Mouse (Mus musculus): ENCODE results near the gene Cdk5. TPM values are rescaled to one million over a fixed set of nuclear protein-coding genes. Genes with fewer than 3 reads are reported as not detected.
A peak's percentile ranks its signal among the peaks of the same experiment; 100 is the strongest.
"Not testable (repeated sequence)": the region's sequence is repeated elsewhere in the genome, so short reads cannot be mapped to it uniquely, and the experiment has no call there.

Cdk5 gene
- total RNA-seq, 2 experiments from 2014 or later, result 127 to 133 TPM

DNA sequence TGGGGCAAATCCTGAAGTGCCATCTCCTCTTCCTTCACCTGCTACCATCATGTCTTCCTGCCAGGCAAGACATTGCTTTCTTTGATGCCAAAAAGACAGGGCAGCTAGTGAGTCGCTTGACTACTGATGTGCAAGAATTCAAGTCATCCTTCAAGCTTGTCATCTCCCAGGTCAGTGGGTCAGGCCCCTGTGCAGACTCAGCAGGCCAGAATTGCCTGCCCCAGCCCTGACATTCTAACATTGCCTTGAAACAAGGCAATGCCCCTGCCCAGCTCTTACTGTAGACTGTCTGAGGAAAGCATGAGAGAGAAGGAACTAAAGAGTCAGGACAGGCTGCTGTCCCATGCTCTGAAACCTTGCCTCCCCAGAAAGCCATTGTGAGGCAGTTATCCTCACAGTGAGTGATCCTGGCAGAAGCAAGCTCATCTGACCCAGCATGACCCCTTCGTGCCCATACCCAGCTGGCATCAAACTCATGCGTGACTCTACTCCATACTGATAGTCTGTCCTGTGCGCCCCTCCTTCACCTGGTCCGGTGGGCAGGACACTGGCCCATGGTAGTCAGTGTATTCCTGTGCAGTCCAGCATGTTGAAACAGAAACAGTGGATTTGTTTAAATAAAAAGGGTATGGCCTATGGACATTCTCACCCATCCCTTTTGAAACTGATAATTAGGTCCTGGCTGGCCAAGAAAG is 22.3 kb downstream of the Cdk5 start:
- DNase-seq (ENCODE audit: low spot score in 2 of 2), result no peak

- no peak for DNase-seq (ENCODE audit: low spot score in 2 of 2)
Measured at GRCm38 (mm10) chr5:24400362-24400761, 23.0 kb downstream of the Cdk5 start.

DNA sequence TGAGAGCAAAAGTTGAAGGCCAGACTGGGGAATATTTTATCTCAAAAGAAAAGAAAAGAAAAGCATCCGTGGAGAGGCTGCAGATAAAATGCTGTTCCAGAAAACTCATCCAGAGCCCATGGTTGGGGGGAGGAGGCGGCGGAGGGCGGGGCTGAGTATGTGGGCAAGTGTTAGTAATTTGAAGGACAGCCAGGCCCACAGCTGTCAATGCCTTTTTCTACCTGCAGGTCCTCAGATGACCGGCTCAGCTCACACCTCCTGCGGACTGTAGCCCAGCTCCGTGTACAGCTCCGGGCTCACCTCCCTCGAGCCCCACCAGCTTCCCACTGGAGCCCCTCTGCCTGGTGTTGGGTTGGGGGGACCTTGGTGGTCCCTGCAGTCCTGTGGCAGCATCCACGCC is 23.6 kb downstream of the Cdk5 start:
- DNase-seq (ENCODE audit: low spot score in 2 of 2), result no peak

DNA sequence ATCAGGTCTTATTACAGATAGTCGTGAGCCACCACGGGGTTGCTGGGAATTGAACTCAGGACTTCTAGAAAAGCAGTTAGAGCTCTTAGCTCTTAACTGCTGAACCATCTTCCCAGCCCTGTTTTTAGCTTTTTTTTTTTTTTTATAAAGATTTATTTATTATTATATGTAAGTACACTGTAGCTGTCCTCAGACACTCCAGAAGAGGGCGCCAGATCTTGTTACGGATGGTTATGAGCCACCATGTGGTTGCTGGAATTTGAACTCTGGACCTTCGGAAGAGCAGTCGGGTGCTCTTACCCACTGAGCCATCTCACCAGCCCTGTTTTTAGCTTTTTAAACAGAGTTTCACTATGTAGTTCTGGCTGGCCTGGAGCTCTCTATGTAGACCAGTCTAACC is 27.1 kb downstream of the Cdk5 start:
- DNase-seq (ENCODE audit: low spot score in 2 of 2), result not testable (repeated sequence)

- DNase-seq (ENCODE audit: low spot score in 2 of 2), result peak; percentile 94 to 95
Measured at GRCm38 (mm10) chr5:24394165-24394894, 29.0 kb downstream of the Cdk5 start.

DNA sequence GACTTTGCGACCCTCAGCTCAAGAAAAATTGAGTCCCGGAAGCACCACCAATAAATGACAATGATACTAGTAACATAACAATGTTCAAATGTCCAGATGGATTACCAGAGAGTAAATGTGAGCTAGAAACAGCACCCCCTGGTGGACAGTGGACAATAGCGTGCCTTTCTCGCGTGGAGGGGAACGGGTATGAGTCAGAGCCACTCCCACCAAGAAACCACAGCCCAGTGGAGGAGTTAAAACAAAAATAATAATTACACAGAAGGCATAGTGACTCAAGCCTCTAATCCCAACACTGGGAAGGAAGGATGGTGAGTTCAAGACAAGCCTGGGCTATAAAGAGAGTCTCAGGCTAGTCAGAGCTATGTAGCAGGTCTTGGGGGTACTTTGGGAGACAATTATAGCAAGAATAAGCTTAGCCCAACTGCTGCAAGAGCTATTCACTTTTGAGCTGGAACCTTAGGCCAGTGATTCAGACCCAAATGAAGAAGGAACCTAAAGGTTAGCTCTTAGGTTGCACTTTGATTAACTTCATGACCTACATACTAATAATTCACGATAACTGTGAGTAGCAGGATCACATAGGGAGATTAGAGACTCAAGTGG is 29.8 kb downstream of the Cdk5 start, which contains the start of gene Abcb8:
TSS of gene Abcb8 (plus strand) at position 272 of the 606 bp plus-strand sequence.
- DNase-seq (ENCODE audit: low spot score in 2 of 2), result peak; percentile 88 to 90

DNA sequence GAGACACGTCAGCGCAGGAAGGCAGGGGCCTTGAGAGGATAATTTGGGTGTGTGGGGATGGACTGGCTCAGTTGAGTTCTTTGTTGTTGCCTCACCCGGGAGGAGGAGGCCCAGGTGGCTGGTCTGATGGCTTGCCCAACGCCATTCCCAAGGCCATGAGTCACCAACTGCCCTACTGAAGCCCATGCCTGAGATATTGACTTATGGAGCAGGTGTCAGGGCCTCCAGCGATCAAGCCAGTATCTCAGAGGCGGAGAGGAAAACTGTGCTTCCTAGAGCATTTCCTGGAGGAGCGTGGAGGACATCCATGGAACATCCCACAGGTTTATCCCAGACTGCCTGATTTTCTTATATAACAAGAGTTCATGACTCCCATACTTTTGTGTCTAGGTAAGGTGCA is 30.6 kb downstream of the Cdk5 start:
- DNase-seq (ENCODE audit: low spot score in 2 of 2), result no peak

DNA sequence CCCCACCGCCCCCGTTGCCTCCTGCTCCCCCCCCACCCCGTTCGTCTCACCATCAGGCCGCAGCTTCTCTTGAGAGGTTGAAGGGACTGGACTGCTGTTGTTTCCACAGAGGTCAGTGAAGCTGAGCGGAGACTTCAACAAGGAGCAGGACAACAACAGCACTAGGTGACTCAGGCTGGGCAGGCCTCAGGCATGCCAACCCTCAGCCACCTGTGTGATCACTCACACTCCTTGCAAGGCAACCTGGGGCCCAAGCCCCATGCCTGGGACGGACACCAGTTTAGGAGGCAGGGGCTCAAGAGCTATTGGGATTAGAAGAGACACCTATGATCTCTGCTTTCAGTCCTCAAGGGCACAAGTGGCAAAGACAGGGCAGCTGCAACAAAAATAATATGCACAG is 31.5 kb downstream of the Cdk5 start, which contains the start of gene Atg9b:
TSS of gene Atg9b (minus strand) at position 280 of the 400 bp plus-strand sequence.
- no peak for DNase-seq (ENCODE audit: low spot score in 2 of 2)

DNA sequence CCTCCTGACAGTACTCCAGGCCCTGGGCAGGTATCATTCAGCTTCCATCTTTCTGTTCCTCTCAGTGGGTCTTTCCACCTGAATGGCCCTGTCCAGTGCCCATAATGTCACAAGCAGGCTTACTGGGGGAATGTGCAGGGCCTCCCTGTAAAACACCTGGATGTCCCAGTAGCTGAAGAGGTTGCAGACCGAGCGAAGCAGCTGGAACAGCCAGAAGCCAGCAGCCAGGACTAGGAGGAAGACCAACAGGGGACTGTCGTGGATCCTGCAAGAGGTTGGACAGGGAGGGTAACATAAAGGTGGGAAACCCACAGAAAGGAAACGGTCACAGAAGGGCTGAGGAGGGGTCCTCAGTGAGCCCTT is 33.7 kb downstream of the Cdk5 start:
- DNase-seq (ENCODE audit: low spot score in 2 of 2), result no peak

DNA sequence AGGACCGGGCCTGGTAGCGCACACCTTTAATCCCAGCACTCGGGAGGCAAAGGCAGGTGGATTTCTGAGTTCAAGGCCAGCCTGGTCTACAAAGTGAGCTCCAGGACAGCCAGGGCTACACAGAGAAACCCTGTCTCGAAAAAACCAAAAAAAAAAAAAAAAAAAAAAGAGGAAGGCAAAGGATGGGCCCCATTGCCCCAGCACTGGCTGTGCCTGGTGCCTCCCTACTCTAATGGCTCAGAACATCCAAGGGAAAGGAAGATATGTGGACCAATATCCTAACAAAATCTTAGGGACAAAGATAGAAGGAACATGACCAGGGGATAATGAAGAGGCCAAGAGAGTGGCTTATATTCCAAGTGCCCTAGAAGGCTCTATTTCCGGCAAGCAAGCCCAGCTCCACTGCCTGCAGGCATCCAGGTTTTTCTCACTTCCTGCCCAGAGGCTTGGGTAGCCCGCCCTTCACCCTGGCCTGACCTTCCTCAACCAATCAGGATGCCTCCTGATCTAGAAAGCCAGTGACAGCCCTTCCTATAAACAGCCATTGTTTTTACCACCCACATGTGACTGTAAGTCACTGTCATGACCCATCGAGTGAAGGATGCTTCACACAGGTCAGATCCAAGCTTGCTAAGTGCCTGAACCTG is 34.2 kb downstream of the Cdk5 start:
- no peak for DNase-seq (ENCODE audit: low spot score in 2 of 2)

DNA sequence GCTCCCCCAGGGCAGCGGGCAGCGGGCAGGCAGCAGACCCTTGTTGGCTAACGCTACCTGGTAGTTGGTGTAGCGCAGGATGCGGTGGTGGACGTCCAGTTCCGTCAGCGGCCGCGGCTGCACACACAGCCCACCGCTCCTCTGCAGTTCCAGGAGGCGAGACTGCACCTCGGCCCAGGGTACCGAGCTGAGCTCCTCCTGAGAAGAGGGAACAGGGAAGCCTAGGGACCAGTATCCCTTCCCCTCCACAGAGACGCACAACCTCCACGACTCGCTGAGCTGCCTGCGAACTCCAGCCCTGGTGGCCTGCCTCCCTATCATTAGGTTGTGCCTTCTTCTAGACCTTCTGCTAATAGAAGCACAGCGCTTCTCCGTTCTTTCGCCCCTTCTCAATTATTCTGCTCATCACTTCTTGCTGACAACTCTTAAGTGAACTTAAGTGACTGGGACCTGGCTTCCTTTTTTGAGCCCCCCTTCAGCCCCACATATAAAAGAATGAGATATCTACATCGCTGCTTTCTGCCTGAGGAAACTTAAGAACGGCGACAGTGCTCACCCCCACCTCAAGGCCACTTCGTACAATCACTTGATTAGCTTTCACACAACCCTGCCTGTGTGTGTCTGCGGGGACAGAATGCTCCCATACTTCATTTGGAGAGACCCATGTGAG is 34.9 kb downstream of the Cdk5 start:
- DNase-seq (ENCODE audit: low spot score in 2 of 2), result no peak

GRCm38 (mm10) chr5:24387264-24388241 is 35.8 kb downstream of the Cdk5 start:
- DNase-seq (ENCODE audit: low spot score in 2 of 2), result peak; percentile 41 to 60

GRCm38 (mm10) chr5:24385887-24386550 is 37.3 kb downstream of the Cdk5 start:
- no peak for DNase-seq (ENCODE audit: low spot score in 2 of 2)

DNA sequence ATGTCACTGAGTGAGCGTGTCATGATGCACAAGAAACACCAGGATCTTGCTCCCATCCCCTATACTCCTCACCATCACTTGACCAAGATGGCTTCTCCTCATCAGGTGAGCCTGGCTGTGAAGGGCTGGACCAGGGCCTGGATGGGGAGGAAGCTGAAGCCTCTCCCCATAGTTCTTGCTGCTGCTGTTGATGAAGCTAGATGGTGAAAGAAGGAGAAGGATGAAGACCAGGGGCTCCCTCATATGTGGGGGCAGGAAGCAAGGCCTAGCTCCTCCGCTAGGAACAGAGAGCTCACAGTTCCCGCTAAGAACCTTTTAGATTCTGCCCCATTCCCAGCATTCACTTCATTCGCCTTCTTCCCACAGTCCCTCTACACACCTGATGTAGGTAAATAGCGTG is 38.0 kb downstream of the Cdk5 start:
- DNase-seq (ENCODE audit: low spot score in 2 of 2), result no peak

DNA sequence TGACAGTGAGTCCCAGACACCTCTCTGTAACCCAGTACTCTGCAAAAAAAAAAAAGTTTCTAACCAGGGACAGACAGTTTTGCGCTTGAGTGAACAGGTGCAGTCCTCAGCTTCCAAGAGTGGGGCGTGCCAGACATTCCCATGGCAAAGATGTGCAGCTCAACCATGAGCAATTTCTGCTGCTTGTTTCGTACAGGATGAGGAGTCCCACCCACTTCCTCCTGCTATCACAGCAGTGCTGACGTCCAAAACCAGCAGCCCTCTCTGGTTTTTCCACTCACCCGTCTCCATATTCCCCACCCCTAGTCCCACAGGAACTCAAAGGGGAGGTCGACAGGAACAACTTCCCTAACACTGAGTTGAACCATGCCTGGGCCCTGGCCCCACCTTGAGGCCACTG is 38.9 kb downstream of the Cdk5 start:
- peak in 1 of 2 experiments; percentile 33 for DNase-seq (ENCODE audit: low spot score in 2 of 2)

- peak; percentile 89 to 90 for DNase-seq (ENCODE audit: low spot score in 2 of 2)
Measured at GRCm38 (mm10) chr5:24383026-24383859, 40.1 kb downstream of the Cdk5 start.

GRCm38 (mm10) chr5:24381988-24382387 is 41.3 kb downstream of the Cdk5 start:
- no peak for DNase-seq (ENCODE audit: low spot score in 2 of 2)

DNA sequence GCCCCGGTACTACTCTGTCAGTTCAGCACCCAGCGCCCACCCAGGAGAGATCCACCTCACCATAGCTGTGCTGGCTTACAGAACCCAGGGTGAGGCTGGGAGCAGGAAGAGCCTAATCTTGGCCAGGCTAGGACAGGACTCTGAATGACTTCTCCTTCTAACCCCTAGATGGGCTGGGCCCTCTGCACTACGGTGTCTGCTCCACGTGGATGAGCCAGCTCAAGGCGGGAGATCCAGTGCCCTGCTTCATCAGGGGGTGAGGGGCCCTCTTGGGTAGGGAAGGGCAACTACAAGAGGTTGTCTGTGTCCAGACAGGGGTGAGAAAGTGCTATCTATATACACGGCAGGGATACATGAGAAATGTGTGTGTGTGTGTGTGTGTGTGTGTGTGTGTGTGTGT is 41.8 kb downstream of the Cdk5 start:
- no peak for DNase-seq (ENCODE audit: low spot score in 2 of 2)

- DNase-seq (ENCODE audit: low spot score in 2 of 2), result no peak
Measured at GRCm38 (mm10) chr5:24380499-24380898, 42.8 kb downstream of the Cdk5 start.

Data from layer of hippocampus, postnatal 10 days (tissue).